Comparison of ENCODE assay signal across 8 mouse cellular contexts in genomic region chr1:82286190-82287051, GRCm38 (mm10). TPM values are rescaled to one million over a fixed set of nuclear protein-coding genes. Genes with fewer than 3 reads are reported as not detected.
DNase-seq lines count a peak whose midpoint lies in the region; ATAC-seq and TF ChIP-seq lines count a peak whose summit lies in the region.

No protein-coding gene starts in this region.

- H3K4me1 ChIP-seq in neural tube, embryonic 11.5 days (ENCODE audit: control insufficient read depth, insufficient read depth, low read length), result peaks cover 32% of the 10 kb centered on the region
- H3K4me1 ChIP-seq in liver, embryonic 15.5 days (replicated peaks), result peaks cover 26% of the 10 kb centered on the region
- peaks cover 17% of the 10 kb centered on the region for H3K4me1 ChIP-seq in thymus, adult 2 months (replicated peaks; ENCODE audit: control insufficient read depth, insufficient read depth, low read length)

- TF ChIP-seq CTCF in thymus, adult 2 months (IDR thresholded peaks at IDR 0.05; ENCODE audit: borderline replicate concordance, control insufficient read depth, extremely low read depth, insufficient read depth, low read length, poor library complexity), result no peak

- H3K4me2 ChIP-seq in neural tube, embryonic 11.5 days (ENCODE audit: low read depth), result peak overlapping the region; percentile 91
- peak overlapping the region; percentile 42 for H3K4me2 ChIP-seq in liver, embryonic 15.5 days

- TF ChIP-seq POLR2A in thymus, adult 2 months (IDR thresholded peaks at IDR 0.05; ENCODE audit: control insufficient read depth, extremely low read depth, insufficient read depth, low read length, poor library complexity), result no peak

- no peak for ATAC-seq in neural tube, embryonic 11.5 days (ENCODE audit: insufficient read depth, low FRiP score, low TSS enrichment)
- ATAC-seq in liver, embryonic 15.5 days (ENCODE audit: insufficient read depth), result no peak

- H3K9me3 ChIP-seq in neural tube, embryonic 11.5 days (ENCODE audit: control insufficient read depth, low read length), result no peaks in the 10 kb centered on the region
- no peaks in the 10 kb centered on the region for H3K9me3 ChIP-seq in liver, embryonic 15.5 days (replicated peaks)

- peaks cover 8% of the 10 kb centered on the region for H3K36me3 ChIP-seq in neural tube, embryonic 11.5 days (ENCODE audit: control insufficient read depth, insufficient read depth, low read length)
- H3K36me3 ChIP-seq in liver, embryonic 15.5 days (replicated peaks), result peaks cover 7% of the 10 kb centered on the region; the same call in 1 of the 2 replicates
- H3K36me3 ChIP-seq in thymus, adult 2 months (ENCODE audit: control insufficient read depth, insufficient read depth, low read length), result no peaks in the 10 kb centered on the region

- DNase-seq in adrenal gland, adult (ENCODE audit: inconsistent age in 2 of 2, low spot score in 1 of 2), result peak; percentile 15 to 84
- no peak for DNase-seq in adrenal gland, adult 18-20 months (ENCODE audit: low spot score in 2 of 2)
- DNase-seq in neural tube, embryonic 11.5 days (ENCODE audit: low spot score), result peak; percentile 40
- no peak for DNase-seq in neural tube, embryonic 10.5 days (ENCODE audit: extremely low spot score, low spot score)
- DNase-seq in heart, postnatal 4 days, result peak; percentile 16
- DNase-seq in thymus, adult 2 months, result no peak
- no peak for DNase-seq in layer of hippocampus, adult 9-10 months (ENCODE audit: low spot score)

- WGBS in neural tube, embryonic 11.5 days, result 19% methylated on average over 15 of the region's 15 CpGs
- 38% methylated on average over 15 of the region's 15 CpGs for WGBS in liver, embryonic 15.5 days (ENCODE audit: insufficient replicate concordance)
- WGBS in thymus, adult 2 months, result 59% methylated on average over 15 of the region's 15 CpGs

- H3K9ac ChIP-seq in neural tube, embryonic 11.5 days (ENCODE audit: low read length), result peak overlapping the region; percentile 55
- H3K9ac ChIP-seq in liver, embryonic 15.5 days, result no peak overlapping the region

- H3K4me3 ChIP-seq in neural tube, embryonic 11.5 days (ENCODE audit: low read depth, low read length), result peak overlapping the region; percentile 42
- peak overlapping the region; percentile 15 for H3K4me3 ChIP-seq in liver, embryonic 15.5 days (replicated peaks)
- no peak overlapping the region for H3K4me3 ChIP-seq in thymus, adult 2 months (ENCODE audit: control insufficient read depth, insufficient read depth, low read length)

- no peaks in the 10 kb centered on the region for H3K27me3 ChIP-seq in neural tube, embryonic 11.5 days (ENCODE audit: control insufficient read depth, insufficient read depth, low read length)
- H3K27me3 ChIP-seq in liver, embryonic 15.5 days, result peaks cover 57% of the 10 kb centered on the region
- H3K27me3 ChIP-seq in thymus, adult 2 months (ENCODE audit: control insufficient read depth, insufficient read depth, low read length), result peaks cover 17% of the 10 kb centered on the region; the same call in 1 of the 2 replicates

- H3K27ac ChIP-seq in neural tube, embryonic 11.5 days (ENCODE audit: low read depth, low read length), result no peak overlapping the region
- no peak overlapping the region for H3K27ac ChIP-seq in liver, embryonic 15.5 days (replicated peaks)
- no peak overlapping the region for H3K27ac ChIP-seq in thymus, adult 2 months (ENCODE audit: control insufficient read depth, insufficient read depth, low read length)

RNA-seq across cellular contexts. Expression of gene Irs1, which starts 4.8 kb away (rescaled TPM):
- total RNA-seq in adrenal gland, adult 18-20 months (2021), result 10 to 100 TPM; 11.0 to 11.8 TPM
- polyA plus RNA-seq in neural tube, embryonic 11.5 days (2014; fragmentation: Nextera tagmentation; extraction: Ambion mirVana), result 11.5 TPM in 2 replicates
- 10 to 100 TPM; 39.4 to 43.1 TPM for total RNA-seq in heart, postnatal 4 days (2021)
- polyA plus RNA-seq in liver, embryonic 15.5 days (2015; fragmentation: Nextera tagmentation; extraction: Ambion mirVana), result 1.1 and 1.2 TPM in 2 replicates
- polyA plus RNA-seq in thymus, adult 2 months (2012; rRNA removed), result 1.8 and 2.2 TPM in 2 replicates

RNA-seq across cellular contexts. Expression of gene Rhbdd1, which starts 29.8 kb away (rescaled TPM):
- 10 to 100 TPM; 22.7 to 35.3 TPM for total RNA-seq in adrenal gland, adult 18-20 months (2021)
- polyA plus RNA-seq in neural tube, embryonic 11.5 days (2014; fragmentation: Nextera tagmentation; extraction: Ambion mirVana), result 7.9 and 10.3 TPM in 2 replicates
- 10 to 100 TPM; 11.6 to 11.8 TPM for total RNA-seq in heart, postnatal 4 days (2021)
- polyA plus RNA-seq in liver, embryonic 15.5 days (2015; fragmentation: Nextera tagmentation; extraction: Ambion mirVana), result 8.6 and 9.2 TPM in 2 replicates
- polyA plus RNA-seq in thymus, adult 2 months (2012; rRNA removed), result 9.8 and 10.7 TPM in 2 replicates

RNA-seq across cellular contexts. Expression of gene Gm9747, which starts 53.5 kb away (rescaled TPM):
- not detected for total RNA-seq in adrenal gland, adult 18-20 months (2021)
- polyA plus RNA-seq in neural tube, embryonic 11.5 days (2014; fragmentation: Nextera tagmentation; extraction: Ambion mirVana), result 32.4 and 36.1 TPM in 2 replicates
- not detected for total RNA-seq in heart, postnatal 4 days (2021)
- polyA plus RNA-seq in liver, embryonic 15.5 days (2015; fragmentation: Nextera tagmentation; extraction: Ambion mirVana), result 3.2 and 4.9 TPM in 2 replicates
- not detected in 2 replicates for polyA plus RNA-seq in thymus, adult 2 months (2012; rRNA removed)

Comparison
In these comparisons a context has a peak if more than half of its experiments do, and no peak if none do; other contexts are left out.
1. DNase-seq: peak in adrenal gland, adult (2 of 2), neural tube, embryonic 11.5 days (single experiment) and heart, postnatal 4 days (single experiment); none in adrenal gland, adult 18-20 months (0 of 2), neural tube, embryonic 10.5 days (single experiment), thymus, adult 2 months (single experiment) and layer of hippocampus, adult 9-10 months (single experiment).